Mouse (Mus musculus): ENCODE data around the gene Isoc2a.

The Isoc2a gene

DNA sequence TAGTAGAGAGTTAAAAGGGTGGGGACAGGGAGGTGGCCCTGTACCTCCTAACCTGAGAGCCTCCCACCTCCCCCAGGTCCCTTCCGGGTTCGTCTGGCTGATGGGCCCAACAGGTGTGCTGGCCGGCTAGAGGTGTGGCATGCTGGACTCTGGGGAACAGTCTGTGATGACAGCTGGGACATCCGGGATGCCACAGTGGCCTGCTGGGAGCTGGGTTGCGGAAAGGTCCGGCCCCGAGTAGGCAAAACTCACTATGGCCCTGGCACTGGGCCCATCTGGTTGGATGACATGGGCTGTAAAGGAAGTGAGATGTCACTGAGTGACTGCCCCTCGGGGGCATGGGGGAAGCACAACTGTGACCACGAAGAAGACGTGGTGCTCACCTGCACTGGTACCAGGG is 59.9 kb downstream of the Isoc2a start:
- DNase-seq (ENCODE audit: low spot score in 2 of 2): no peak

DNA sequence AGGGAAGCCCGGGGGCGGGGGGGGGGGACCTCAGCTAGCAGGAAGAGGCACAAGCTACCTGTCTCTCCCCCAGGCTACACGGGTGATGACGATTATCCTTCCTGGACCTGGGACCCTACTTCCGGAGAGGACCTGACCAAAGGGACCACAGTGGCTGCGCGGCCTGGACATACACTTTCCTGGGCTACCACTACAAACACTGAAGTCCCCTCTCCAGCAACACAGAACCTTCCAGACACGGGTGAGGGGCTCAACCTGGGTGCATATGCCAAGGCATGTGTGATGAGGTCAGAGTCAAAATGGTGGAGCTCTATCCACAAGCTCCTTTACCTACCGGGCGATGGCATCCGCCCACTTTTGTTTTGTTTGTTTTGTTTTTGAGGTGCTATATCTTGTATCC is 60.4 kb downstream of the Isoc2a start:
- DNase-seq (ENCODE audit: low spot score in 2 of 2): no peak

DNA sequence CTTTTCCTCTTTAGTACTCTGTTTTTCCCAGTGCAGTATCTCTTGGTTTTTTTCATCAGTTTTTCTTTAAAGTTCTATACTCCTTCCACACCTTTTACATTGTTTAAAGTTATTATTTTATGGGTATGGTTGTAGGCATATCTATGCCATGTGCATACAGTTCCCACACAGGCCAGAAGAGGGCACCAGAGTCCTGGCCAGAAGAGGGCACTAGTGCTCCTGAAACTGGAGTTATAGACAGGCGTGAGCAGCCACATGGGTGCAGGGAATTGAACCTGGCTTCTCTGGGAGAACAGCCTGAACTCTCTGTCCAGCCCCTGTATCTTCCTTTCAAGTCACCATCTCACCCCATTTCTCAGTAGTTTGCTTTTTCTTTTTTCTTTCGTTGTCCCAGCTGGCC is 61.5 kb downstream of the Isoc2a start:
- peak in 1 of 2 experiments; percentile 67 for DNase-seq (ENCODE audit: low spot score in 2 of 2)

DNA sequence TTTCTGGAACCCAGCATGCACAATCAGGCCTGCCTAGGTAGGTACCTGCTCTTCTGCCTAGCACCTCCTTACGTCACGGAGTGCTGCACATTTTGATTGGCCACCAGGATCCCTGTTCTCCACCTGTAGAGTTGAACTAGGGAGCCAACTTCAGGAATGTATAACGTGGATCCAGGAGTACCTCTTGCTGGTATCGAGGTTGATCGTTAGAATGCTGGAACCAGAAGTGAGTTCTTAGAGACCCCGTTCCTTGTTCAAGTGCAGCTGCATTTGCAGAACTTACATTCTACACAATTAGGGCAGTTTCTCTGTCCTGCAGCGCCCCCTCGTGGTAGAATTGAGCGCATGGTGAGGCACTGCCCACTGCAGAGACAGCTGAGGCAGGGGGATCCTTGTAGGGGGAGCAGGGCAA is 63.1 kb downstream of the Isoc2a start:
- DNase-seq (ENCODE audit: low spot score in 2 of 2): peak; percentile 66 to 81

DNA sequence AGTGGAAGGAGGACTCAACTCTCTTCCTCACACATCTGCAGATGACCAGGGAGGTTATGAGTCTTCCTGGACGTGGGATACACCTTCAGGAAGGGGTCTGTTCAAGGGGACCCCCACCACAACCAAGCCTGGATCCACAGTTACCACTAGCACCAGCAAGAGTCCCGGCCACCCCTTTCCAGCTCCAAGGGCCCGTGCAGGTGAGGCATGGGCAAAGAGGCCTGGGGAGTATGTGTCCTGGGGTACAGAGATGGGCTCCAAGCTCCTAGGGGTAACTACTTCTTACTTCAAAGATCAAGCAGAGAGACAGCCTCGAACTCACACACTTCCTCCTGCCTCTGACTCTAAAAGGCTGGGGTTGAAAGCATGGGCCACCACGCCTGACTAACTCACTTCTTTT is 65.7 kb downstream of the Isoc2a start:
- DNase-seq (ENCODE audit: low spot score in 2 of 2): no peak

DNA sequence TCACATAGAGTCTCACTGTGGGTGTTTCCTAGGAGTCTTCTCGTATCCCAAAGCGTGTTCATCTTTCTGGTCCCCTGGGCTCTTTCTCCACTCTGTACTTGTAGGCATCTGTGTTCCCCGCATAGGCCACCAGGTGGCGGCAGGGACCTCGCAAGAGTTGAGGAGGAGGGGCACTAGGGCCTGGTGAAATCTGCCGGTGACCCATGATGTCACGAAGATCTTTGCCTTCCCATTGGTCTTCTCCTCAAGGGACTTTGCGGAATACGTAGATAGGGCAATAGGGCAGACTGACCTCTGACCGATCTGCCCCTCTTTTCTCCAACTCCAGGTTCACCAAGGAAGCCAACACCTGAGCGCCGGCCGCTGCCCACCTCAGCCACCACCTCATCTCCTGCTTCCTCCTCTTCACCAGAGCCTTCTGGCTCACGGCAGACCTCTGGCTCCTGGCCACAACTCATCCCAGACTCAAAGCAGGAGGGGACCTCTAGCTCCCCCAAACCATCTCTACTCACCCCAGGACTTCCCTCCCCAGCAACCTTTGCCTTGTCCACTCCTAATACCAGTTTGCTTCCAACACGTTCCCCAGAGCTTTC is 66.4 kb downstream of the Isoc2a start:
- DNase-seq (ENCODE audit: low spot score in 2 of 2): peak; percentile 91 to 94
